Mouse (Mus musculus) embryo, embryonic 9.5 days (tissue): ENCODE data around the gene Nfkbia.

Source experiments
- DNase-seq: peaks from one replicate; pipeline ENCODE4 v3.0.0-alpha.2; 2017; ENCODE audit errors: extremely low spot score

The Nfkbia gene

DNA sequence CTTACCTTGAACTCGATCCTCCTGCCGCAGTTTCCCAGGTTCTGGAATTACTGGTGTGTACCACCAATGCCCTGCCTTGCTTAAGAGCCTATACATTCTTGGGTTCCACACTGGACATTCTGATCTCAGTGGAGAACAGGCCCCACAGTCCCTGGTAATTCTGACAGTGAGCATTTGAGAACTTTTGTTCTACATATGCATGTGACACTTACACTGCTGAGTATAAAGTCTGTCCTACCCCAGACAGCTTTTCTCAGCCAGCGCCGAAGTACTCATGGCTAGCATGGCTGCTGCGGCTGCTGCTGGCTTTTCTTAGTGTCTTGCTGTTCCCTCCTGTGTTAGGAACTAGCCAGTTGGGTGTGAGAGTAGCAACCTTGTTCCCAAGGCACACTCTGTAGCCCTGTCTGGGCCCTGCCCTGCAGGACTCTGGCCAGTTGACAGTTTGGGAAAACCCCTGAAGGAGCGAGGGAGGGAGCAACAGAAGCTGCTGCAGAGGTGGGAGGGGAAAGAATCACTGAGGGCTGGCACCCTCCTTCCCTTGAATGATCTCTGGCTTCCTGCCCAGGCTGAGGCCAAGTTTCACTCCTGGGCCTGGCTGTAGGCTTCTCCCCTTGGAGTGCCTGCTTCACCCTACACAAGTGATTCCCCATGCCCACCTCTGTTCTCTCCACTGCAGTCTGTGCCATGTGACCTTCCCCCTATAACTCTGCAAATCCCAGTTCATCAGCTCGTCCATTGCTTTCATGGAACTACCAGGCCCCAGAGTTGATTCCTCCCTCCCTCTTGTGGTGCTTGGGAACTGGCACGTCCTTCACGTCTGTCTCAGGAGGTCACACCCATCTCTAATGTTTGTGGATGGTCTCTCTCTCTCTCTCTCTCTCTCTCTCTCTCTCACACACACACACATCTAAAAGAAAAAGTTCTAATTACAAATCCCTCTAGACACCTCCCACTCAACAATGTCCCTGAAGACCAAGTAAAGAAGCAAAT lies 49.3 kb downstream of the Nfkbia start:
- no peak for DNase-seq

DNA sequence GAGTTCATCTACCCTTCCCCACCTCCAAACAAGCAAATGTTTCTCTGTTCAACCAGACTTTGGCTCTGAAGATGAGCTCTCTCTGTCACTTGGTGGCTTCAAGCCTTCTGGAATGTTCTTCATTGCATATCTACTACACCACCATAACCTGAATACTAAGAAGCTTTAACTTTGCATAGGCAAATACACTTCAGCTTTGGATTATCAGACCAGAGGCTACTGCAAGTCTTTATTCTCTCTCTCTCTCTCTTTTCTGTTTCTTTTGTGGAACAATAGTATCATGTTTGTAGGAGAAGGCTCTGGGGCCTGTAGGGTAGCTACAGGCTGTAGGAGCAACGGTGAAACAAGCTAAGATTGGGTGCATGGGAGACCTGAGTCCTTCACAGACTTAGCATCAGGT lies 50.2 kb downstream of the Nfkbia start:
- DNase-seq, result no peak

DNA sequence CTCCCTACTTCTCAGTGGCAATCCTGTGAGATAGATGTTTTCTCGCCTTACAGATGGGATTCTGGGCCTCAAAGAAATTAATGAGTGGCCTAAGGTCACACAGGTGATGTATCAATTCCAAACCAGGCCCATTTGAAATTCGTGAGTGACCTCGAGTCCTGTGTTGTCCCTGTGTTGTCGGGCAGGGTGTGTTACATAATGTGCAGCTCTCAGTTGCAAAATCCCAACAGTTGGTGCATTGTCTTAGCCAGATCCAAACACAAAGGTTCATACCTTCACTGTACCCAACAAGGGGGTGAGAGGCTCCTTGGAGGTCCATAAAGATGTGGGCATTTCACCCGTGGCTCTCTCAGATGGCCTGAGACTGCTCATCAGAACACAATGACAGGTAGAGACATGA lies 52.0 kb downstream of the Nfkbia start:
- DNase-seq, result no peak
